Mouse (Mus musculus): ENCODE measurements around the gene Gpat2.
A peak's percentile ranks its signal among the peaks of the same experiment; 100 is the strongest.

Gene Gpat2

GRCm38 (mm10) chr2:127437697-127438096 lies 12.7 kb downstream of the Gpat2 start:
- no peak for DNase-seq (ENCODE audit: low spot score in 2 of 2)

- DNase-seq (ENCODE audit: low spot score in 2 of 2): peak; percentile 70 to 80
Observed at GRCm38 (mm10) chr2:127444055-127444789, 19.2 kb downstream of the Gpat2 start, which contains the start of gene Fahd2a. Gene Fahd2a (minus strand): TSS chr2:127444565.

GRCm38 (mm10) chr2:127446847-127447246 lies 21.8 kb downstream of the Gpat2 start:
- DNase-seq (ENCODE audit: low spot score in 2 of 2): no peak

GRCm38 (mm10) chr2:127449691-127450090 lies 24.7 kb downstream of the Gpat2 start:
- no peak for DNase-seq (ENCODE audit: low spot score in 2 of 2)

- DNase-seq (ENCODE audit: low spot score in 2 of 2): no peak
Observed at GRCm38 (mm10) chr2:127451748-127452147, 26.7 kb downstream of the Gpat2 start.

GRCm38 (mm10) chr2:127453141-127453540 lies 28.1 kb downstream of the Gpat2 start:
- no peak for DNase-seq (ENCODE audit: low spot score in 2 of 2)

- peak; percentile 69 to 84 for DNase-seq (ENCODE audit: low spot score in 2 of 2)
Observed at GRCm38 (mm10) chr2:127453764-127454163, 28.8 kb downstream of the Gpat2 start.

GRCm38 (mm10) chr2:127459341-127459740 lies 34.3 kb downstream of the Gpat2 start:
- no peak for DNase-seq (ENCODE audit: low spot score in 2 of 2)

GRCm38 (mm10) chr2:127461351-127461750 lies 36.4 kb downstream of the Gpat2 start:
- no peak for DNase-seq (ENCODE audit: low spot score in 2 of 2)

DNA sequence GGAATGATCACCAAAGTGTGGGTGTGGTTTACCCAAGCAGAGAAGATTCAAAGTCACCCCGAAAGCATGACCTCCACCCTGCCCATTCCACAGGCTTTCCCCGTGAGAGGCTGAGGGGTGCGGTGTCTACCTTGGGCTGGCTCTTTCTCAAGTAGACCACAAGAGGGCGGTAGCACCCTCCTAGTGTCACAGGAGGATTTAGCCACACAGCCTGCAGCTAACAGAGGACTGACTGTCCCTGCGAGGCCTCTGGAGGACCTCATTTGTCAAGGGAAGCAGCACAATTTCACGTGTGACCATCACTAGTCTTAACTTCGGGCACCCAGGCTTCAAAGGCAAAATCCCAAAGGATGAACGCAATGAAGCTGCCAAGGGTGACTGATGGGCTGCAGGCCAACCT lies 37.3 kb downstream of the Gpat2 start:
- peak in 1 of 2 experiments; percentile 48 for DNase-seq (ENCODE audit: low spot score in 2 of 2)

- DNase-seq (ENCODE audit: low spot score in 2 of 2): no peak
Observed at GRCm38 (mm10) chr2:127470183-127470582, 45.2 kb downstream of the Gpat2 start.

DNA sequence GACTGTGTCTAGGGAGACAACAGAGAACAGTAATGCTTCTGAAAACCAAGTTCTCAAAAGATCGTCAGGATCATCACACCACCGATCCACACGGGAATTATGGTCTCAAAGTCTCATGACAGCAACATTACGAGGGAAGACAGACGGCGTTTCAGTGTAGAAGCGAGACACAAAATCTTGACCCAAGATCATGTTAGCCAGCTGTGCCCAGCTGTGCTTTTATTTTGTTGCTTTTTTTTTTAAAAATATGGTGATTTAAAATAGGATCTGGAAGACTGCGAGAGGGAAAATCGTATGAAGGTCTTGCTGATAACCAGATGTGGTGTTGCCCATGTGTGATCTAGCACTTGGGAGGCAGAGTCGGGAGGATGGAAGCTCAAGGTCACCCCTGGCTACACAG lies 45.7 kb downstream of the Gpat2 start:
- no peak for DNase-seq (ENCODE audit: low spot score in 2 of 2)

DNA sequence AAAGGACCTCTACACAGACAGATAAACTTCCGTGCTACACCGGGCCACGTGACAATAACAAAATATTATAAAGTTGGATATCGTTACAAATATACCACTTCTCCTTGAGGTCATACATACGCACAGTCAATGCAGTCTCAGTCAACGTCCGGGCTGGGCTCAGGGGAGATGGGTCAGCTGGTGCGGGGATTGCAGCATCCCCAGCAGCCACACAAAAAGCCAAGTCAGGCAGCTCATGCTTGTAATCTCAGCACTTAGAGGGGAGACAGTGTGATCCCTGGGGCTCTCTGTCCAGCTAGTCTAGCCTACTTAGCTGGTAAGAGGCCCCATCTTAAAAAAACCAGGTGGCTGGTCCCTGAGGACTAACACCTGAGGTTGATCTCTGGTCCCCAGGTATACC lies 46.3 kb downstream of the Gpat2 start:
- DNase-seq (ENCODE audit: low spot score in 2 of 2): no peak

- no peak for DNase-seq (ENCODE audit: low spot score in 2 of 2)
Observed at GRCm38 (mm10) chr2:127472279-127472678, 47.3 kb downstream of the Gpat2 start.

- DNase-seq (ENCODE audit: low spot score in 2 of 2): no peak
Observed at GRCm38 (mm10) chr2:127479210-127479609, 54.2 kb downstream of the Gpat2 start.

DNA sequence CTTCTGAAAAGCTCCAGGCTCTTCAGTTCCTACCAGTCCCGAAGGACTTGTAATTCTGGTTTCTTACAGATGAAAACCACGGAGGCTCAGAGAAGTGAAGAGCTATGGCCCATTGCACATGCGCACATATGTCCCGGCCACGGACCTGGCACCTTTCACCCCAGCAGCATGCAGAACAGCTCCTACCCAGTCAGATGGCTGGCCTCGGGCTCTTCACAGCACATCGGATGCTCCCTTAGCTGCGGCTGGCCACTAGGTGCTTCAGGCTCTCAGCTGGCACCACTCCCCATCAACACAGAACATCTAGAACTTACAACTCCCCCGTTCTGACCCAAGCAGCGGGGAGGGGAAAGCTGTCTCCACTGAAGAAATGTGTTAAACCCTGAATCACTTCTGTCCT lies 54.8 kb downstream of the Gpat2 start:
- DNase-seq (ENCODE audit: low spot score in 2 of 2): no peak

GRCm38 (mm10) chr2:127481841-127482532 lies 57.0 kb downstream of the Gpat2 start:
- DNase-seq (ENCODE audit: low spot score in 2 of 2): no peak

DNA sequence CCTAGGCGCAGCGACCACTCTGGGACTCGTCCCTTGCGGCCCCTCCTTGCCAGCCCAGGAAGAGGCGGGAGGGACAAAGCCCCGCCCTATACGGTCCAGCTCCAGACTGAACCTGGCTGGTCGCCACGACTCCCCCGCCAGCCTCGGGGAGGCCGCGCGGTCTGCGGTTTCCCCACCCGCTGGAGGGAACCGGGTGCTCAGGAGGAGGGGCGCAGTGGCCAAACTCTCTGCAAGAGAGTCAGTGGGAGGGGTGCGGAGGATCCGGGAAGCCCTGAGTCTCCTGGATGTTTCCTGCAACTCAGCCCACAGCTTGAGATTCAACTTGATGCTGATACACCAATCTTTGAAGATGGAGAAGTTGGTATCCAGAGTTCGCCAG lies 57.5 kb downstream of the Gpat2 start:
- DNase-seq (ENCODE audit: low spot score in 2 of 2): no peak

- no peak for DNase-seq (ENCODE audit: low spot score in 2 of 2)
Observed at GRCm38 (mm10) chr2:127483001-127483400, 58.0 kb downstream of the Gpat2 start.

DNA sequence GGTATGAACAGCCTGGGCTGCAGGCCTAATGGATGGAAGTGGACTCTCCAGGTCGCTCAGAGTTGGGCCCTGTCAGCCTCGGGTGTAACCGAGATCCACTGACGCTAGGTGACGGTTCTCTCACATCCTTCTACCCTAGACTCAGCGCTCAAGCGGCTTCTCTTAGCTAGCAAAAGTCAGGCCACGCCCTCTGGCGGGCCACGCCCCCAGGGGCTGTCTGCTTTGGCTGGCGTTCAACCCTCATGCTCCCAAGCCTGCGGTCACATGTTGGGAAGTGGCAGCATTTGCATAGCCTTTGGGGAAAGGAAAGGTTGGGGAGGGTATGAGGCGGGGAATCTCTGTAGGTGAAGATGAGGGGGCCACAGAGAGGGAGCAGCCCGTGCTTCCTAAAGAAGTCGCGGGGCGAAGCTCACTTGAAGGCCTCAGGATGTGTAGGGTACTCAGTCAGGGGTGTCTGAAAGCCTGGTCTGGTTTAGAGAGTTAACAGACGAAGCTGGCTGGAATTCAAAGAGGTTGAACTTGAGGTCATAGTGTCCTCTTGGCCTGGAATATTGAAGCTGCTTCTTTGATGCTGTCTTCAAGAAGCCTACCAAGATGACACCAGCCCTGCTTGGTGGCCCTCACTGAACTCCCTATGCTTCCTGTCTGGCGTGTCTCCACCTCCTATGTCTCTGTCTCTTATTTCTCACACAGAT lies 59.6 kb downstream of the Gpat2 start:
- DNase-seq (ENCODE audit: low spot score in 2 of 2): no peak
